Mouse (Mus musculus) CH12.LX (cell line): ENCODE measurements around the gene Ddx6. TPM values are rescaled to one million over a fixed set of nuclear protein-coding genes. Genes with fewer than 3 reads are reported as not detected.
A peak's percentile ranks its signal among the peaks of the same experiment; 100 is the strongest.

Experiments used
- DNase-seq: peaks from one replicate; pipeline ENCODE4 v3.0.0-alpha.2; 2013; ENCODE audit errors: extremely low read depth
- H3K27ac ChIP-seq: 2 replicates; pipeline ENCODE4 v1.5.1; 2012; ENCODE audit warnings: low read depth, mild to moderate bottlenecking, control low read depth, moderate library complexity; ENCODE audit not compliant: insufficient read depth
- H3K27me3 ChIP-seq: replicated peaks from 2 replicates; pipeline ENCODE3; 2012; ENCODE audit warnings: inconsistent platforms
- H3K36me3 ChIP-seq, 2 experiments: replicated peaks in 1 of 2; 2 replicates each; pipeline versions ENCODE3 to v1.6.1; 2012; ENCODE audit warnings: inconsistent platforms in 1 of 2, low read length in 1 of 2, mild to moderate bottlenecking in 1 of 2, mixed read lengths in 1 of 2, moderate library complexity in 1 of 2; ENCODE audit not compliant: control insufficient read depth in 1 of 2, insufficient read depth in 1 of 2
- H3K4me1 ChIP-seq, 2 experiments: 2 replicates each; pipeline ENCODE4 v1.6.1; 2012; ENCODE audit warnings: inconsistent platforms in 1 of 2, moderate library complexity in 1 of 2; ENCODE audit not compliant: insufficient read depth in 2 of 2, control insufficient read depth in 1 of 2
- H3K4me2 ChIP-seq: 2 replicates; pipeline ENCODE4 v1.6.1; 2012; ENCODE audit warnings: low read depth, mild to moderate bottlenecking, control low read depth; ENCODE audit not compliant: poor library complexity, insufficient read depth, severe bottlenecking
- H3K4me3 ChIP-seq, 3 experiments: fragments of 150-350 bp in 1 of 3; sonication (generic) in 1 of 3; replicated peaks in 1 of 3; 2 replicates each; pipeline versions ENCODE3 to v1.5.1; 2011 to 2012; ENCODE audit warnings: low read depth in 2 of 3, low read length in 2 of 3, mild to moderate bottlenecking in 2 of 3, moderate library complexity in 2 of 3, control low read depth in 1 of 3, improper control_type of control experiment in 1 of 3, inconsistent platforms in 1 of 3, mixed read lengths in 1 of 3; ENCODE audit not compliant: poor library complexity in 1 of 3
- H3K79me2 ChIP-seq: replicated peaks from 2 replicates; pipeline ENCODE4 v1.6.1; 2012; ENCODE audit warnings: mild to moderate bottlenecking, moderate library complexity; ENCODE audit not compliant: control insufficient read depth, poor library complexity, insufficient read depth, severe bottlenecking; ENCODE audit errors: extremely low read depth
- H3K9ac ChIP-seq: 2 replicates; pipeline ENCODE4 v1.6.1; 2012; ENCODE audit warnings: low read depth, mild to moderate bottlenecking, control low read depth, moderate library complexity; ENCODE audit not compliant: insufficient read depth
- H3K9me3 ChIP-seq: replicated peaks from 2 replicates; pipeline ENCODE3; 2012; ENCODE audit warnings: low read length, inconsistent platforms, mixed read lengths
- BHLHE40 ChIP-seq: IDR thresholded peaks from 2 replicates; pipeline ENCODE4 v1.6.1; 2011; ENCODE audit warnings: mild to moderate bottlenecking, low read depth, low read length, improper control_type of control experiment
- CTCF ChIP-seq, 2 experiments: IDR thresholded peaks in 1 of 2; conservative IDR thresholded peaks in 1 of 2; 2 replicates each; pipeline ENCODE4 v1.5.1; 2011 to 2012; ENCODE audit warnings: low read depth in 2 of 2, low read length in 2 of 2, improper control_type of control experiment in 1 of 2, inconsistent platforms in 1 of 2, mild to moderate bottlenecking in 1 of 2, moderate library complexity in 1 of 2
- ELF1 ChIP-seq: IDR thresholded peaks from 2 replicates; pipeline ENCODE4 v1.6.1; 2014; ENCODE audit warnings: low read depth, mild to moderate bottlenecking, inconsistent platforms, low read length, improper control_type of control experiment
- EP300 ChIP-seq: IDR thresholded peaks from 2 replicates; pipeline ENCODE4 v1.6.1; 2011; ENCODE audit warnings: low read length, improper control_type of control experiment
- ETS1 ChIP-seq: conservative IDR thresholded peaks from 2 replicates; pipeline ENCODE4 v1.6.1; 2012; ENCODE audit warnings: low read depth, mild to moderate bottlenecking, inconsistent platforms, low read length, improper control_type of control experiment, moderate library complexity
- GABPA ChIP-seq: IDR thresholded peaks from 2 replicates; pipeline ENCODE4 v1.6.1; 2012; ENCODE audit warnings: low read depth, low read length, improper control_type of control experiment, inconsistent platforms; ENCODE audit not compliant: insufficient replicate concordance
- IRF4 ChIP-seq: IDR thresholded peaks from 2 replicates; pipeline ENCODE4 v1.6.1; 2014; ENCODE audit warnings: low read depth, mild to moderate bottlenecking, inconsistent platforms, low read length, improper control_type of control experiment
- JUN ChIP-seq: IDR thresholded peaks from 2 replicates; pipeline ENCODE4 v1.6.1; 2011; ENCODE audit warnings: low read depth, mild to moderate bottlenecking, low read length, improper control_type of control experiment, moderate library complexity; ENCODE audit not compliant: insufficient read depth
- JUND ChIP-seq: conservative IDR thresholded peaks from 2 replicates; pipeline ENCODE4 v1.6.1; 2011; ENCODE audit warnings: low read depth, low read length, improper control_type of control experiment
- KAT2A ChIP-seq: IDR thresholded peaks from 2 replicates; pipeline ENCODE4 v1.6.1; 2012; ENCODE audit warnings: low read length, improper control_type of control experiment, inconsistent platforms; ENCODE audit not compliant: insufficient replicate concordance
- MAX ChIP-seq: IDR thresholded peaks from 2 replicates; pipeline ENCODE4 v1.6.1; 2011; ENCODE audit warnings: low read length, improper control_type of control experiment
- MAZ ChIP-seq: IDR thresholded peaks from 2 replicates; pipeline ENCODE4 v1.6.1; 2012; ENCODE audit warnings: low read depth, mild to moderate bottlenecking, inconsistent platforms, low read length, improper control_type of control experiment, moderate library complexity
- MEF2A ChIP-seq: IDR thresholded peaks from 2 replicates; pipeline ENCODE4 v1.6.1; 2014; ENCODE audit warnings: low read depth, mild to moderate bottlenecking, inconsistent platforms, low read length, improper control_type of control experiment, borderline replicate concordance
- NELFE ChIP-seq: IDR thresholded peaks from 2 replicates; pipeline ENCODE4 v1.6.1; 2011; ENCODE audit warnings: low read depth, low read length, improper control_type of control experiment
- NRF1 ChIP-seq: IDR thresholded peaks from 2 replicates; pipeline ENCODE4 v1.6.1; 2014; ENCODE audit warnings: low read depth, mild to moderate bottlenecking, inconsistent platforms, low read length, improper control_type of control experiment, moderate library complexity
- PAX5 ChIP-seq: IDR thresholded peaks from 2 replicates; pipeline ENCODE4 v1.6.1; 2012; ENCODE audit warnings: low read length, inconsistent platforms, mixed read lengths
- POLR2A ChIP-seq: IDR thresholded peaks from 2 replicates; pipeline ENCODE4 v1.6.1; 2011; ENCODE audit warnings: low read depth, mild to moderate bottlenecking, improper control_type of control experiment, low read length
- RAD21 ChIP-seq: IDR thresholded peaks from 2 replicates; pipeline ENCODE4 v1.6.1; 2011; ENCODE audit warnings: low read depth, mild to moderate bottlenecking, low read length, improper control_type of control experiment, moderate library complexity
- SIN3A ChIP-seq: IDR thresholded peaks from 2 replicates; pipeline ENCODE4 v1.6.1; 2012; ENCODE audit warnings: low read length, improper control_type of control experiment, inconsistent platforms
- TCF12 ChIP-seq: IDR thresholded peaks from 2 replicates; pipeline ENCODE4 v1.6.1; 2014; ENCODE audit warnings: low read depth, mild to moderate bottlenecking, inconsistent platforms, low read length, improper control_type of control experiment
- UBTF ChIP-seq: IDR thresholded peaks from 2 replicates; pipeline ENCODE4 v1.6.1; 2012; ENCODE audit warnings: low read depth, mild to moderate bottlenecking, inconsistent platforms, low read length, improper control_type of control experiment, moderate library complexity
- USF2 ChIP-seq: conservative IDR thresholded peaks from 2 replicates; pipeline ENCODE4 v1.6.1; 2011; ENCODE audit warnings: low read depth, low read length, improper control_type of control experiment
- ZC3H11A ChIP-seq: IDR thresholded peaks from 2 replicates; pipeline ENCODE4 v1.6.1; 2012; ENCODE audit warnings: low read depth, mild to moderate bottlenecking, inconsistent platforms, low read length, improper control_type of control experiment
- ZMIZ1 ChIP-seq: IDR thresholded peaks from 2 replicates; pipeline ENCODE4 v1.6.1; 2012; ENCODE audit warnings: low read depth, mild to moderate bottlenecking, inconsistent platforms, low read length, improper control_type of control experiment
- ZNF384 ChIP-seq: IDR thresholded peaks from 2 replicates; pipeline ENCODE4 v1.6.1; 2012; ENCODE audit warnings: low read depth, low read length, improper control_type of control experiment, inconsistent platforms
- dilution Hi-C: fragments of 300-500 bp; cut with MboI; formaldehyde crosslinking; loops from 2 replicates; pipeline ENCODE4 v1.14.3; 2020; ENCODE audit warnings: low sequenced_read_pairs; ENCODE audit not compliant: extremely low pct_unique_long_range_greater_than_20kb, extremely low pct_ligation_motif_present
- in situ Hi-C: fragments of 300-500 bp; cut with MboI; formaldehyde crosslinking; loops from 3 replicates; pipeline ENCODE4 v1.14.3; 2019; ENCODE audit warnings: low sequenced_read_pairs, low pct_ligation_motif_present, low pct_unique_long_range_greater_than_20kb, mixed read lengths
- polyA plus RNA-seq: library from polyadenylated mRNA; unstranded; fragments of >175 nt; gene quantifications from 2 replicates; pipeline ENCODE4 v1.2.1, GENCODE M21; 2012; ENCODE audit warnings: low read depth; ENCODE audit not compliant: insufficient read length
- total RNA-seq, 2 experiments: library from RNA; depleted of rRNA; stranded (reverse); fragments of 300-350 nt in 1 of 2; fragments of >200 nt in 1 of 2; gene quantifications; 2 replicates each; pipeline ENCODE4 v1.2.3; 2012 to 2014

Ddx6 gene
- total and polyA plus RNA-seq, 3 experiments: 41.5 to 81.2 (median 71.4) TPM

DNA sequence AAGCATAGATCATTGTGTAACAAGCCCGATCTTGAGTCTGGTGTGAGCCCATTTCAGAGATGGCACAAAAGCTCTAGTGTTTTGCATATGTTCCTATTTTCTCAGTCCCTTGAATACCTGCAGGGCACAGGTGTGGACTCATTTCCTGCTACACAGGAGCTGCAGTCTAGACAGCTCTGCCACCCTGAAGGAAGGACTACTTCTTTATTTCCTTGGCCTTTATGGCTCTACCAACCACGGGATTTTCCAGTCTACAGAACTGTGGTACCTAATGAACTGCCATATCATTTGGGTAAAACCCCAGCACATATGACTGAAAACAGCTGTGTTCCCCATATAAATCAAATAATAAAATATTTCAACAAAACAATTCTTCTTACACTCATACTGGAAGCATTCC, 29.6 kb upstream of the Ddx6 start:
- DNase-seq: peak; percentile 83
- Histone ChIP-seq H3K4me3 (no peak overlapping the region), H3K4me2 (peak overlapping the region; percentile 24), H3K9ac (no peak overlapping the region), H3K27ac (peak overlapping the region; percentile 50; the same call in 1 of the 2 replicates), H3K27me3 (no peaks in the 10 kb centered on the region), H3K9me3 (no peaks in the 10 kb centered on the region), H3K79me2 (no peaks in the 10 kb centered on the region), H3K4me1 (peaks cover 31 to 83% of the 10 kb centered on the region in 2 experiments), H3K36me3 (no peaks in the 10 kb centered on the region)
- dilution Hi-C loops (no loop called here), in situ Hi-C loops (no loop called here)
- TF ChIP-seq MAX (no peak), JUN (no peak), CTCF (conservative IDR thresholded peaks at IDR 0.05 in 1 of 2, IDR thresholded peaks at IDR 0.05 in 1 of 2; ENCODE audit: low read depth in 2 of 2, low read length in 2 of 2) (no peak), RAD21 (no peak), ZC3H11A (no peak), ELF1 (no peak), JUND (0 out of 2 replicates have a peak, but pooled peaks have one; percentile 8), SIN3A (no peak), BHLHE40 (0 out of 2 replicates have a peak, but pooled peaks have one; percentile 32), MEF2A (0 out of 2 replicates have a peak, but pooled peaks have one; percentile 66), POLR2A (no peak; the same call in 1 of the 2 replicates), USF2 (no peak), PAX5 (no peak), TCF12 (peak; percentile 70; the same call in 1 of the 2 replicates), ZMIZ1 (no peak), MAZ (no peak), GABPA (no peak), EP300 (peak; percentile 94), UBTF (no peak), NELFE (no peak), IRF4 (peak; percentile 55; the same call in 1 of the 2 replicates), KAT2A (no peak), NRF1 (no peak), ETS1 (peak; percentile 89), ZNF384 (0 out of 2 replicates have a peak, but pooled peaks have one; percentile 14)
